Mouse (Mus musculus) liver, adult 2 months (tissue): ENCODE results near the gene Haus2.

Source experiments
- CTCF ChIP-seq: fragments of 200-500 bp; IDR thresholded peaks from 2 replicates; pipeline ENCODE4 v1.5.1; 2011; ENCODE audit warnings: low read depth, low read length, control low read depth
- POLR2A ChIP-seq: fragments of 200-500 bp; IDR thresholded peaks from 2 replicates; pipeline ENCODE4 v1.6.1; 2011; ENCODE audit warnings: low read length, control low read depth; ENCODE audit not compliant: insufficient read depth; ENCODE audit errors: extremely low read depth

DNA sequence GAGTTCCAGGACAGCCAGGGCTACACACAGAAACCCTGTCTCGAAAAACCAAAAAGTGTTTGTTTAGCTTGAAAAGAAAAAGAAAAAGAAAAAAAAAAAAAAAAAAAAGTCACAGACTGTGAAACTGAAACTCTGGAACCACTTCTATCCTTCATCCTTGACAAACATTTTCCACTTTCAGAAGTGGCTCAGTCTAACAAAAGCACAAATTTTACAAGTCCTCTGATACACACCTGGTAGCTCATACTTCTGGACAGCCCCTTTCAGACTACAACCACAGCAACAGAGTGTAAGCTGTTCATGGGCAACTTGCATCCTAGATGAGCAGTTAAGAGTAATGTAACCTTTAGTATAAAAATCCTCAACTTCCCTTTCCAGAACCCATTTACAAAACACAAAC lies 47.7 kb upstream of the Haus2 start:
- TF ChIP-seq CTCF (no peak), POLR2A (no peak)
